In the genomic region with DNA sequence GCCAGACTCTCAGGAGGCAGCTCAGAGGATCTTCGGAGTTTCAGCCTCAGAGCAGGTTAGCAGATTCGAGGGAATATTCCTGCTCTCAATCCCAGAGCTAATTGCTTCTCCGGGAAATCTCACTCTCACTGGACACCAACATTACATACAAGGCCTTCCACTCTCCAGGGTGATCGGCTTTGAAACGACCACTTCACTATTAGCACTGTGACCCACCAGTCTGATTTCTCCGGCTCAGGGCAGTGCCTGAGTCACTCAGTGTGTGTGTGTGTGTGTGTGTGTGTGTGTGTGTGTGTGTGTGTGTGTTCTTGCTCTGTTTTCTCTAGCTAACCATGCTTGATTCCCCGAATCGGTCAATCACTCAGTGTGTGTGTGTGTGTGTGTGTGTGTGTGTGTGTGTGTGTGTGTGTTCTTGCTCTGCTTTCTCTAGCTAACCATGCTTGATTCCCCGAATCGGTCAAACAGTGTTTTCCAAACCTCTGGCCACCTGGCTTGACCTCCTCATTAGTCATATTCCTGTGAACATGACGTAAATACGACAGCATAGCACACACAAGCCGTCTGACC, we compare ENCODE assay signal across 28 mouse cellular contexts. TPM values are rescaled to one million over a fixed set of nuclear protein-coding genes. Genes with fewer than 3 reads are reported as not detected.
DNase-seq lines count a peak whose midpoint lies in the region; ATAC-seq lines count a peak whose summit lies in the region.
"Had no signal": no experiment of that assay in that cellular context is flagged by ENCODE, and none has a peak within 500 bp of the region (broad histone marks: within the 10 kb centered on the region; RNA-seq: fewer than 3 reads in every experiment).

No protein-coding gene starts in this region.

- H3K36me3 ChIP-seq in forebrain, embryonic 12.5 days (replicated peaks), result no peaks in the 10 kb centered on the region
- no peaks in the 10 kb centered on the region for H3K36me3 ChIP-seq in forebrain, embryonic 10.5 days (replicated peaks)
- H3K36me3 ChIP-seq in midbrain, embryonic 15.5 days (replicated peaks), result no peaks in the 10 kb centered on the region
- H3K36me3 ChIP-seq in midbrain, embryonic 16.5 days (ENCODE audit: control insufficient read depth, insufficient read depth, low read length), result no peaks in the 10 kb centered on the region
- H3K36me3 ChIP-seq: hindbrain, embryonic 12.5 days; intestine, embryonic 15.5 days; limb, embryonic 12.5 days; lung, embryonic 15.5 days; midbrain, embryonic 12.5 days had no signal

- H3K9ac ChIP-seq in forebrain, embryonic 12.5 days, result no peak overlapping the region
- no peak overlapping the region for H3K9ac ChIP-seq in midbrain, embryonic 15.5 days
- no peak overlapping the region for H3K9ac ChIP-seq in midbrain, embryonic 16.5 days (ENCODE audit: low read depth, low read length)
- H3K9ac ChIP-seq: hindbrain, embryonic 12.5 days; intestine, embryonic 15.5 days; limb, embryonic 12.5 days; lung, embryonic 15.5 days; midbrain, embryonic 12.5 days had no signal

- H3K27ac ChIP-seq in forebrain, embryonic 12.5 days, result 0 out of 2 replicates have a peak overlapping the region, but pooled peaks have one; percentile 50
- no peak overlapping the region for H3K27ac ChIP-seq in forebrain, embryonic 10.5 days
- H3K27ac ChIP-seq in midbrain, embryonic 15.5 days, result peak overlapping the region; percentile 50; the same call in 1 of the 2 replicates
- no peak overlapping the region for H3K27ac ChIP-seq in midbrain, embryonic 16.5 days (ENCODE audit: low read length)
- H3K27ac ChIP-seq: hindbrain, embryonic 12.5 days; hindbrain, postnatal 0 days; intestine, embryonic 15.5 days; limb, embryonic 12.5 days; lung, embryonic 15.5 days; midbrain, embryonic 12.5 days had no signal

- H3K27me3 ChIP-seq in forebrain, embryonic 12.5 days, result no peaks in the 10 kb centered on the region; the same call in 1 of the 2 replicates
- peaks cover 5% of the 10 kb centered on the region; the same call in 1 of the 2 replicates for H3K27me3 ChIP-seq in forebrain, embryonic 10.5 days (ENCODE audit: poor library complexity, severe bottlenecking)
- no peaks in the 10 kb centered on the region for H3K27me3 ChIP-seq in midbrain, embryonic 15.5 days (replicated peaks)
- H3K27me3 ChIP-seq in midbrain, embryonic 16.5 days (ENCODE audit: control insufficient read depth, insufficient read depth, low read depth, low read length), result no peaks in the 10 kb centered on the region
- H3K27me3 ChIP-seq: hindbrain, embryonic 12.5 days; intestine, embryonic 15.5 days; lung, embryonic 15.5 days; midbrain, embryonic 12.5 days had no signal

- no peak for DNase-seq in forebrain, embryonic 10.5 days (ENCODE audit: extremely low spot score, low spot score)
- peak; percentile 53 for DNase-seq in retina, postnatal 1 day
- DNase-seq in left cerebral cortex, adult 9 months (ENCODE audit: low spot score in 2 of 2), result no peak
- DNase-seq in cerebellum, adult 9-10 months, result no peak
- DNase-seq: cerebellum, adult 11-12 months; cerebellum, postnatal 14 days; gastrocnemius, postnatal 36 days; heart, adult 18-20 months; heart, postnatal 36 days; kidney, adult 9 months; kidney, postnatal 10 days; layer of hippocampus, adult 9-11 months; lung, postnatal 4 days; right cerebral cortex, postnatal 4 days; thymus, postnatal 4 days had no signal

- ATAC-seq in forebrain, embryonic 12.5 days (ENCODE audit: low FRiP score), result 0 out of 2 replicates have a peak, but pooled peaks have one; percentile 42
- no peak for ATAC-seq in midbrain, embryonic 15.5 days (replicated peaks)
- ATAC-seq in midbrain, embryonic 16.5 days, result no peak
- ATAC-seq: CD4-positive, CD25-positive, alpha-beta regulatory T cell, adult 4 months; hindbrain, postnatal 0 days; intestine, embryonic 15.5 days had no signal

- H3K4me1 ChIP-seq in forebrain, embryonic 12.5 days, result peaks cover 8% of the 10 kb centered on the region; the same call in 1 of the 2 replicates
- peaks cover 49% of the 10 kb centered on the region for H3K4me1 ChIP-seq in forebrain, embryonic 10.5 days
- 0 out of 2 replicates have a peak, but pooled peaks cover 3% of the 10 kb centered on the region for H3K4me1 ChIP-seq in midbrain, embryonic 15.5 days
- H3K4me1 ChIP-seq in midbrain, embryonic 16.5 days (ENCODE audit: control insufficient read depth, insufficient read depth, low read length), result no peaks in the 10 kb centered on the region; the same call in 1 of the 2 replicates
- H3K4me1 ChIP-seq: midbrain, embryonic 12.5 days had no signal

- H3K9me3 ChIP-seq in forebrain, embryonic 12.5 days, result no peaks in the 10 kb centered on the region
- no peaks in the 10 kb centered on the region for H3K9me3 ChIP-seq in forebrain, embryonic 10.5 days
- no peaks in the 10 kb centered on the region for H3K9me3 ChIP-seq in midbrain, embryonic 15.5 days
- H3K9me3 ChIP-seq in midbrain, embryonic 16.5 days (replicated peaks; ENCODE audit: control insufficient read depth, low read length, poor library complexity, severe bottlenecking), result no peaks in the 10 kb centered on the region
- H3K9me3 ChIP-seq: hindbrain, embryonic 12.5 days; intestine, embryonic 15.5 days; limb, embryonic 12.5 days; lung, embryonic 15.5 days; megakaryocyte, embryonic 14.5 days; midbrain, embryonic 12.5 days had no signal

- 52% methylated on average over 12 of the region's 13 CpGs for WGBS in forebrain, embryonic 12.5 days
- 69% methylated on average over 13 of the region's 13 CpGs for WGBS in forebrain, embryonic 10.5 days
- 53% methylated on average over 13 of the region's 13 CpGs for WGBS in midbrain, embryonic 15.5 days
- 50% methylated on average over 13 of the region's 13 CpGs for WGBS in midbrain, embryonic 16.5 days

- no peak overlapping the region for H3K4me2 ChIP-seq in forebrain, embryonic 12.5 days
- no peak overlapping the region for H3K4me2 ChIP-seq in midbrain, embryonic 15.5 days
- no peak overlapping the region for H3K4me2 ChIP-seq in midbrain, embryonic 16.5 days (ENCODE audit: low read length)
- H3K4me2 ChIP-seq: heart, embryonic 11.5 days; hindbrain, embryonic 12.5 days; intestine, embryonic 15.5 days; limb, embryonic 12.5 days; lung, embryonic 15.5 days; midbrain, embryonic 12.5 days had no signal

- H3K4me3 ChIP-seq in forebrain, embryonic 12.5 days (replicated peaks), result no peak overlapping the region
- no peak overlapping the region for H3K4me3 ChIP-seq in forebrain, embryonic 10.5 days
- no peak overlapping the region for H3K4me3 ChIP-seq in midbrain, embryonic 15.5 days
- no peak overlapping the region for H3K4me3 ChIP-seq in midbrain, embryonic 16.5 days (ENCODE audit: low read depth, low read length)
- H3K4me3 ChIP-seq: erythroblast, embryonic 14.5 days; hindbrain, embryonic 12.5 days; intestine, embryonic 15.5 days; limb, embryonic 12.5 days; lung, embryonic 15.5 days; megakaryocyte, embryonic 14.5 days; midbrain, embryonic 12.5 days had no signal

RNA-seq across cellular contexts. Expression of gene St14, which starts 9.1 kb away (rescaled TPM):
- polyA plus RNA-seq in forebrain, embryonic 12.5 days (2016; fragmentation: Nextera tagmentation; extraction: Ambion mirVana), result 2.1 and 2.5 TPM in 2 replicates
- 4.3 and 6.2 TPM in 2 replicates for polyA plus RNA-seq in forebrain, embryonic 10.5 days (2016; fragmentation: Nextera tagmentation; extraction: Ambion mirVana)
- polyA plus RNA-seq in midbrain, embryonic 15.5 days (2015; fragmentation: Nextera tagmentation; extraction: Ambion mirVana), result 0.89 and 1.1 TPM in 2 replicates
- 0.96 and 1.3 TPM in 2 replicates for polyA plus RNA-seq in midbrain, embryonic 16.5 days (2015; fragmentation: Nextera tagmentation; extraction: Ambion mirVana)

Comparison
In these comparisons a context has a peak if more than half of its experiments do, and no peak if none do; other contexts are left out.
1. H3K27ac ChIP-seq: peak in forebrain, embryonic 12.5 days (single experiment) and midbrain, embryonic 15.5 days (single experiment); none in forebrain, embryonic 10.5 days (single experiment) and midbrain, embryonic 16.5 days (single experiment).